Mouse (Mus musculus): ENCODE results near the gene Slc46a3. TPM values are rescaled to one million over a fixed set of nuclear protein-coding genes. Genes with fewer than 3 reads are reported as not detected.

Slc46a3 gene
- polyA plus RNA-seq, 1 experiment from 2014 or later, result 2.0 TPM

DNA sequence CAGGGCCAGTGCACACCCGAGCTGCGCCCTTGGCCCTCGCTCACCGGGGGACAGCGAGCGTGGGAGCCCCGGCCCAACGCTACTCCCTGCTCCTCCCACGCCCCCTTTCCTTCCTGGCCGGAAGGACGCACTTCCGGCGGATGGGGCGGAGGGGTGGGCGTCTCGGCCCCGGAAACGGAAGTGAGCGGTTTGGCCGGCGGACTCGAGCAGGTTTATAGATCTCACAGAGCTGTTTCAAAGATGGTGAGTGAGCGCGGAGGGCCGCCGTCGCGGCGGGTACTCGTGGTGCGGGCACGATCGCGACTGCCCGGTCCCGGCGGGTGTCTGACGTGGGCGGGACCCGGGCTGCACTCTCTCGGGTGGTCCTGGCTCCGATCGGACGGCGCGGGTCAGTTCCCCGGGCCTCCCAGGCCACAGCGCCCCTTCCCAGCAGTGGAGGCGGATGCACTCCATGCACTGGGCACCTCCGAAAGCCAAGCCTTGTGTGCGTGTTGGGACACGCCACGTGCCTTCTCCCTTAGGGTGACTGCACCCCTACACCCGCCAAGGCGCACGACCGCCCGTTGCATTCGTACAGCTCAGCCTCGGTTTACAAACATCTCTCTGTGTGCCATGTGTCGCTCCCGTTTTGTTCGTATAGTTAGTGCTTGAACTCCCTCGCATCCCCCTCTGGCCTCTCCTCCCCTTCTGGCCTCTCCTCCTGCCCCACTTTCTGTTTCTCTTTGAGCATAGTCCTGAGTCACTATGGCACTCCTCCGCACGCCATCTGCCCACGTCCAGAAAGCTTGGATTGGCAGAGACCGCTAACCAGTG lies 34.0 kb downstream of the Slc46a3 start, which contains the start of gene Pomp:
TSS of gene Pomp (plus strand) at position 13 of the 813 bp plus-strand sequence.
- peak within 1 kb of the TSS; percentile 91 for H3K4me2 ChIP-seq (replicated peaks)
- peak within 1 kb of the TSS; percentile 50 for H3K27ac ChIP-seq
- peaks cover 32% of the 10 kb centered on the region for H3K36me3 ChIP-seq
- H3K4me3 ChIP-seq, result peak within 1 kb of the TSS; percentile 82
- no peaks in the 10 kb centered on the region for H3K9me3 ChIP-seq
- H3K9ac ChIP-seq, result peak within 1 kb of the TSS; percentile 79
- peaks cover 11% of the 10 kb centered on the region for H3K4me1 ChIP-seq
- H3K27me3 ChIP-seq, result no peaks in the 10 kb centered on the region
- ATAC-seq (ENCODE audit: insufficient number of reproducible peaks, insufficient read depth, low FRiP score, low TSS enrichment), result peak; percentile 85
- WGBS, result under 1% methylated on average over 51 of the region's 68 CpGs

DNA sequence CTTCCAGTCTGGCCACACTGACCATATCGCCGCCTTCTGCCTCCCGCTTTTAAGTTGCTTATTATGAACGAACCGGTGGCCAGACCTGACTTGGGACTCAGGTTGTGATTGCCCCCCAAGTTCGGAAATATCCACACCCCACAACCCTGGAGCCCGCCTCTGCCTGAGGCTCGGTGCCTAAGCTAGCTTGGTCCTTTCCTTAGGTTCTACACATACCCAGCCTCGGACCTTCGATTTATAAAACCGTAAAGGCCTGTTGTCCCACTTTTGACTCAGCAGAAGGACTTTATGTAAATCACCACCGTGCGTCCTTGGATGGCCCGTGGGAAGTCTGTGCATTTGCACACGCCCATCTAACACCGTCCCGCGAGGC lies 34.6 kb downstream of the Slc46a3 start:
- H3K27ac ChIP-seq, result peak overlapping the region; percentile 46; the same call in 1 of the 2 replicates
- peak overlapping the region; percentile 82 for H3K4me3 ChIP-seq
- peak; percentile 31; the same call in 1 of the 2 replicates for ATAC-seq (ENCODE audit: insufficient number of reproducible peaks, insufficient read depth, low FRiP score, low TSS enrichment)
- H3K4me2 ChIP-seq (replicated peaks), result peak overlapping the region; percentile 91
- H3K9ac ChIP-seq, result peak overlapping the region; percentile 79
- 2% methylated on average over 18 of the region's 18 CpGs for WGBS
- peaks cover 26% of the 10 kb centered on the region for H3K36me3 ChIP-seq
- H3K27me3 ChIP-seq, result no peaks in the 10 kb centered on the region
- peaks cover 11% of the 10 kb centered on the region for H3K4me1 ChIP-seq
- no peaks in the 10 kb centered on the region for H3K9me3 ChIP-seq

DNA sequence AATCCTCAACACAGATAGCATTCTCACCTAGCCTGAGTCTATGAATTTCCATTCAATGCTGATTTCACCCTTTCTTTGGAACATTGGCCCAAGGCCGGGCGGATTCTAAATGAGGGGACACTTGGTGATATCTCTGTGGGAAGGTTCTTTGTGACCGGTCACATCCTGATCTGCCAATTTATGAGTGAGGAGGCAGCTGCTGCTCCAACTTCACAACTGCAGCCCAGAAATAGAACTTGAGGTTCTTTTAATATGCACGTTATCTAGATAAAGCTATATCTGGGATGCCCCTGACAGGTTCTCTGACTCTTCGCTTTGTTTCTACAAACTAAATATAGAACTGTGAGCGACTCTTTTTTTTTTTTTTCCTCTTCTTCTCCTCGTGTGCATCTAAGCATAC lies 44.4 kb downstream of the Slc46a3 start:
- no peaks in the 10 kb centered on the region for H3K4me1 ChIP-seq
- no peak overlapping the region for H3K4me3 ChIP-seq
- ATAC-seq (ENCODE audit: insufficient number of reproducible peaks, insufficient read depth, low FRiP score, low TSS enrichment), result no peak
- H3K36me3 ChIP-seq, result no peaks in the 10 kb centered on the region
- no peak overlapping the region for H3K4me2 ChIP-seq (replicated peaks)
- no peaks in the 10 kb centered on the region for H3K9me3 ChIP-seq
- H3K9ac ChIP-seq, result no peak overlapping the region
- no peaks in the 10 kb centered on the region for H3K27me3 ChIP-seq
- 79% methylated on average over 7 of the region's 7 CpGs for WGBS
- H3K27ac ChIP-seq, result no peak overlapping the region

DNA sequence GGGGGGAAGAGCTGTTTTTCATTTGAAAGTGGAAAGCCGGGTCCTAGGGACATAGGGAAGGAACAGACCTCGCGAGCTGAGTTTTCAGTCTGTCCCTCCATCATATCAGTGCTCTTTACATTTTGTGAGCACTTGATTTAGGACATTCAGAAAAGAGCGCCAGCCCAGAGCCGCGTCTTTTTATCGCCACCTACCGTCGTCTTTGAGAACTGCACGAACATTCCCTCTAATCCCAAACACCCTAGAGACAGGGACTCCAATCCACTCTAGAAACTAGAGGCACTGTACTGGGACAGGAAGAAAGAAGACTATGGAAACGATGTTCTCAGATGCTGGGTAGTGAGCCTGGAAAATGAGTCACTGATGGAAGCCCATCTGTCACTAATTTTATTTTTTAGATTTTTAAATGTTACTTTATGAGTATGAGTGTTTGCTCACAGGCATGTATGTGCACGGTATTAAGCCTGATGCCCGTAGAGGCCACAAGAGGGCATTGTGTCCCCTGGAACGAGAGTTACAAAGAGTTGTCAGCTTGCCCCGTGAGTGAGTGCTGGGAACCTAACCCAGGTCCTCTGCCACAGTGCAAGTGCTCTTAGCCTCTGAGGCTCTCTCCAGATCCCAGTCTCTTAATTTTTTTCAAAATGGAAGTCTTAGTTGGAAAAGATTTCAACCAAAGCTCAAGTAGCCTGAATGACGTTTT lies 46.3 kb downstream of the Slc46a3 start:
- Histone ChIP-seq H3K4me1 (no peaks in the 10 kb centered on the region), H3K9ac (no peak overlapping the region), H3K4me3 (no peak overlapping the region), H3K4me2 (replicated peaks) (no peak overlapping the region), H3K36me3 (no peaks in the 10 kb centered on the region), H3K27ac (no peak overlapping the region), H3K9me3 (no peaks in the 10 kb centered on the region), H3K27me3 (no peaks in the 10 kb centered on the region)
- no peak for ATAC-seq (ENCODE audit: insufficient number of reproducible peaks, insufficient read depth, low FRiP score, low TSS enrichment)
- WGBS, result 25% methylated on average over 16 of the region's 16 CpGs

DNA sequence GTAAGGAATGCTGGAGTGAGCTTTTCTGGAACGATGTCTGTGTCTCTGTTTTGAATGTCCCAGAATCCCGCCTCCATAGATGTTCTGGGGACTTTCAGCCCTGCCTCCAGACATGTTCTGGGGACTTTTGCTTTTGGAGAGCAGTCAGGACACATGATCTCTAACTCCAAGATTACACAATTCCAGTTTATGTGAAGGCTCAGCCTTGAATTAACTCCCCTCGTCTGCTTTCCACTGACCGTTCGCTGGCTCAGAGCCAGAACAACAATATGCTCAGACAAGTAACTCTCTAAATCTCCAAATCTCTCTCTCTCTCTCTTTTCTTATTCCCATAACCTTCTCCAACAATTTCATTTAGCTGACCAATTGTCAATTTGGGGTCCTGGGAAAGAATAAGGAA lies 47.3 kb downstream of the Slc46a3 start:
- no peaks in the 10 kb centered on the region for H3K4me1 ChIP-seq
- no peaks in the 10 kb centered on the region for H3K27me3 ChIP-seq
- no peak overlapping the region for H3K4me3 ChIP-seq
- H3K9me3 ChIP-seq, result no peaks in the 10 kb centered on the region
- 60% methylated on average over 5 of the region's 5 CpGs for WGBS
- ATAC-seq (ENCODE audit: insufficient number of reproducible peaks, insufficient read depth, low FRiP score, low TSS enrichment), result no peak
- no peaks in the 10 kb centered on the region for H3K36me3 ChIP-seq
- H3K4me2 ChIP-seq (replicated peaks), result no peak overlapping the region
- no peak overlapping the region for H3K9ac ChIP-seq
- no peak overlapping the region for H3K27ac ChIP-seq

DNA sequence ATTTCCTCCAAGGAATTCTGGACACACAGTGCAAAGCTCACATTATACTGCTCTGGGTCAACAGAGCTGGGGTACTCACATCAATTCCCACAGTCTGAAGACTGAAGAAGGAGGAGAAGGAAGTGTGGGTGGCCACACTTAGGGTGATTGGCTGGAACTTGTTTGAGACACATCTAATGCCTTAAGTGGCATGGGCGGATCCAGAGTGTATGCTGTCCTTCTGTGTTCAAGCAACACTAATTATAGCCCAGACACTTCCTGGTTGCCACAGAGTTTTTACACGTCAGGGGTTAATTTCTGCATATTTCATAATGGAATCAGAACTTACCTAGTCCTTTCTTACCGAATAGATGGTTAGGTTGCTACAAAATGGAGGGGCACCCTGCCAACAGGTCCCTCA lies 49.3 kb downstream of the Slc46a3 start:
- no peak overlapping the region for H3K27ac ChIP-seq
- H3K9ac ChIP-seq, result no peak overlapping the region
- no peaks in the 10 kb centered on the region for H3K4me1 ChIP-seq
- ATAC-seq (ENCODE audit: insufficient number of reproducible peaks, insufficient read depth, low FRiP score, low TSS enrichment), result no peak
- H3K4me2 ChIP-seq (replicated peaks), result no peak overlapping the region
- no peaks in the 10 kb centered on the region for H3K36me3 ChIP-seq
- H3K9me3 ChIP-seq, result no peaks in the 10 kb centered on the region
- 78% methylated on average over 3 of the region's 3 CpGs for WGBS
- no peak overlapping the region for H3K4me3 ChIP-seq
- no peaks in the 10 kb centered on the region for H3K27me3 ChIP-seq

DNA sequence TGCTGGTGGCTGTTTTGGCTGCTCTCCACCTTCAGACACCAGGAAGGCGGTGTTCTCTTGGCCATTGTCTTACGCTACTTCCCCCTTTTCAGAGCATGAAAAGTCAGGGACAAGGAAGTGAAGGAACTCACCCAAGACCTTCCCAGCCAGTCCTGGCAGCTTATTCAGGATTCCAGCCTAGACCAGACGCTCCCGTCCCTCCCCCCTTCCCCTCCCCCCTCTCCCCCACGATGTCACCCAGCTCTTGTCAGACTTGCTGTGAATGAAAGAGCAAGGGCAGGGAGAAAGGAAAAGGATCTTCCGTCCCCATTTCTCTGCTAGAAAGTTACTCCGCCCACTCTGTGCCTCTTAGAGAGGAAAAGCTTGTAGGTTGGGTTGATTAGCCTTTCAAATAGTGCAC lies 51.3 kb downstream of the Slc46a3 start:
- Histone ChIP-seq H3K9ac (no peak overlapping the region), H3K4me1 (no peaks in the 10 kb centered on the region), H3K4me3 (no peak overlapping the region), H3K36me3 (no peaks in the 10 kb centered on the region), H3K27me3 (no peaks in the 10 kb centered on the region), H3K4me2 (replicated peaks) (no peak overlapping the region), H3K9me3 (no peaks in the 10 kb centered on the region), H3K27ac (no peak overlapping the region)
- 56% methylated on average over 7 of the region's 7 CpGs for WGBS
- ATAC-seq (ENCODE audit: insufficient number of reproducible peaks, insufficient read depth, low FRiP score, low TSS enrichment), result no peak

DNA sequence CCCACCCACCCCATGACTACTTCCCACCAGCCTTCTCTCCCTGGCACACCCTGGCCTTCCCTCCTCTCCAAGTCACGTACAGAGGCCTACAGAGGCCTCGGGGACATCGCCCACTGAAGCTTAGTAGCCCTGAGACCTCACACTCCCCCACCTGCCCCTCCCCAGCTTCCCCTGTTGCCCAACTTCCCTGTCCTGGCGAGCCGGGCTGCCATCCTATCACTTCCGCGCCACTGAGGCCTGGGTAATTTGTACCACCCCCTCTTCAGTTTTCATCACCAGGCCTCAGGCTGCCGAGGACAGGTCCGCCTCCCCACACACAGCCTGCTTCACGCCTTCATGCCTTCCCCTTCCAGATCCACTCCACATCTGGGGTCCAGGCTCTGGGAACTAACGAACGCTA lies 55.2 kb downstream of the Slc46a3 start:
- 79% methylated on average over 12 of the region's 12 CpGs for WGBS
- no peak overlapping the region for H3K4me3 ChIP-seq
- ATAC-seq (ENCODE audit: insufficient number of reproducible peaks, insufficient read depth, low FRiP score, low TSS enrichment), result no peak

DNA sequence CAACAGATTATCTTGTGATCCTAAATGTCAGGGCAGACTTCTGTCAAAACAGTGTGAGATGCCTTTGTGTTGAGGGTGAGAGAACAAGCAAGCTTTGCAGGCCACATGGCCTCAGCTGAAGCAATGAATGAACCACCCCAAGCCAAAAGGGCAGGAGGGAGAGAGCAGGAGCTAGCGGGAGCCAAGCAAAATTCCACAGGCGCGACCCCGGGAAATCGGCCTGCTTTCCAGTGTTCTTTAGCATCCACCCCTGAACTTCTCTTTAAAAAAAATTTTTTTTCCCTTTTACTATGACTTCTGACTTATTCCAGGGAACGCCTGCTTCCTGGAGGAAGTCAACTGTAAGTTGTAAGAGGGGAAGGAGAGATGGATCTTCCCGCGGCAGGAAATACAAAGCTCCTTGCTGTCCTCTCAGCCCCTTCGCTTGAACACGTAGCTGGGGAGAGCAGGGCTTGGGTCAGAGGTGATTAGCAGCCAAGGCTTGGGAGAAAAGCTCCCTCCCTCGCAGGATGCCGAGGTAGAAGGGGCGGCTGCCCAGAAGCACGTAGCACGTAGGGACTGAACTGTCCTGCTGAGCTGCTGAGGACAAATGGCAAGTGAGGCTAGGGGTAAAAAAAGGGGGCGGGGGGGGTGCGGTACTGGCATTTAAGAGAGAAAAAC lies 59.6 kb downstream of the Slc46a3 start:
- Histone ChIP-seq H3K4me2 (replicated peaks) (0 out of 2 replicates have a peak overlapping the region, but pooled peaks have one; percentile 19), H3K9me3 (no peaks in the 10 kb centered on the region), H3K4me1 (0 out of 2 replicates have a peak, but pooled peaks cover 2% of the 10 kb centered on the region), H3K27ac (no peak overlapping the region), H3K27me3 (0 out of 2 replicates have a peak, but pooled peaks cover 3% of the 10 kb centered on the region), H3K36me3 (no peaks in the 10 kb centered on the region), H3K4me3 (no peak overlapping the region), H3K9ac (no peak overlapping the region)
- 8% methylated on average over 17 of the region's 17 CpGs for WGBS
- no peak for ATAC-seq (ENCODE audit: insufficient number of reproducible peaks, insufficient read depth, low FRiP score, low TSS enrichment)

More for the DNA sequence above, 55.2 kb downstream of the Slc46a3 start:
- no peaks in the 10 kb centered on the region for H3K9me3 ChIP-seq
- H3K36me3 ChIP-seq, result no peaks in the 10 kb centered on the region
- H3K9ac ChIP-seq, result no peak overlapping the region
- H3K4me1 ChIP-seq, result no peaks in the 10 kb centered on the region
- 0 out of 2 replicates have a peak, but pooled peaks cover 3% of the 10 kb centered on the region for H3K27me3 ChIP-seq
- no peak overlapping the region for H3K4me2 ChIP-seq (replicated peaks)
- H3K27ac ChIP-seq, result no peak overlapping the region

DNA sequence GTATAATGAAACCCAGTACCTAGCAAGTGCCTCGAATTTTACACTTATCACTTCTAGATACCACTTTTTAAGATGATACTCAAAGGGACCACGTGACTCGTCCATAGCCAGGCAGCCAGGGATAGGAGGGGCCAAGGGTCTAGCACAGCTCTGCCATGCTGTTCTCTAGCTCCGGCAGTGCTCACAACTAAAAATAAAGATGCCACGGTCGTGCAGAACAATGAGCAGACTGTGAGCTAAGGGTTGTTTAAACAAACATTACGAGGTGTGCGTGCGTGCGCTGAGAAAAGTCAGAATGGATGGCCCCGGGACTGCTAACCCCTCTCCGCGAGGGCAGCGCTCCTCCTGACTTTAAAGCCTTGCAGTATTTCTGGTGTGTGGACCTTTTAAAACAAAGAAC lies 61.8 kb downstream of the Slc46a3 start:
- Histone ChIP-seq H3K9me3 (no peaks in the 10 kb centered on the region), H3K36me3 (no peaks in the 10 kb centered on the region), H3K27me3 (0 out of 2 replicates have a peak, but pooled peaks cover 3% of the 10 kb centered on the region), H3K4me1 (0 out of 2 replicates have a peak, but pooled peaks cover 2% of the 10 kb centered on the region), H3K9ac (no peak overlapping the region), H3K4me3 (no peak overlapping the region), H3K4me2 (replicated peaks) (no peak overlapping the region), H3K27ac (no peak overlapping the region)
- WGBS, result 35% methylated on average over 14 of the region's 14 CpGs
- ATAC-seq (ENCODE audit: insufficient number of reproducible peaks, insufficient read depth, low FRiP score, low TSS enrichment), result no peak

DNA sequence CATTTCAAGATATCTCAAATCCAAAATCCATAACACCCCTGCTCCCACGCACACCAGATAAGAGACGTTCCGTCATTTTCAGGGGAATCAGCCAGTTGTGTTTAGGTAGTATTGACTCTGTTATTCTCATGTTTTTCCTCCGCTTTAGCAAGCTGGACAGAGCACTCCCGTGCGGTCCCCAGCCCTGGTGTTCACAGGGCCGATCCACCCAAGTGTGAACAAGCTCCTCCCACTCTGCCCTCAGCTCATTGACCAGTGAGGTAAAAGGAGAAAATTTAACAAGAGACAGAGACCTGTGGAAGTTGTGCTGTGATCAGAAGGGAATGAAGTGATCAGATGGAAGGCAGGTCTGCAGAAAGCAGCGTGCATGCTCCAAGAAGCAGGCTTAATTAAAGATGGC lies 65.8 kb downstream of the Slc46a3 start:
- no peak for ATAC-seq (ENCODE audit: insufficient number of reproducible peaks, insufficient read depth, low FRiP score, low TSS enrichment)
- Histone ChIP-seq H3K27ac (no peak overlapping the region), H3K9ac (no peak overlapping the region), H3K4me2 (replicated peaks) (no peak overlapping the region), H3K4me3 (no peak overlapping the region), H3K4me1 (0 out of 2 replicates have a peak, but pooled peaks cover 9% of the 10 kb centered on the region), H3K27me3 (no peaks in the 10 kb centered on the region), H3K9me3 (no peaks in the 10 kb centered on the region), H3K36me3 (no peaks in the 10 kb centered on the region)
- 74% methylated on average over 8 of the region's 8 CpGs for WGBS

Data from embryonic facial prominence, embryonic 12.5 days (tissue).